Mouse (Mus musculus): ENCODE measurements around the gene Pamr1. TPM values are rescaled to one million over a fixed set of nuclear protein-coding genes. Genes with fewer than 3 reads are reported as not detected.

Pamr1 gene
- polyA plus RNA-seq (2017; shearing (Covaris generic)): not detected

DNA sequence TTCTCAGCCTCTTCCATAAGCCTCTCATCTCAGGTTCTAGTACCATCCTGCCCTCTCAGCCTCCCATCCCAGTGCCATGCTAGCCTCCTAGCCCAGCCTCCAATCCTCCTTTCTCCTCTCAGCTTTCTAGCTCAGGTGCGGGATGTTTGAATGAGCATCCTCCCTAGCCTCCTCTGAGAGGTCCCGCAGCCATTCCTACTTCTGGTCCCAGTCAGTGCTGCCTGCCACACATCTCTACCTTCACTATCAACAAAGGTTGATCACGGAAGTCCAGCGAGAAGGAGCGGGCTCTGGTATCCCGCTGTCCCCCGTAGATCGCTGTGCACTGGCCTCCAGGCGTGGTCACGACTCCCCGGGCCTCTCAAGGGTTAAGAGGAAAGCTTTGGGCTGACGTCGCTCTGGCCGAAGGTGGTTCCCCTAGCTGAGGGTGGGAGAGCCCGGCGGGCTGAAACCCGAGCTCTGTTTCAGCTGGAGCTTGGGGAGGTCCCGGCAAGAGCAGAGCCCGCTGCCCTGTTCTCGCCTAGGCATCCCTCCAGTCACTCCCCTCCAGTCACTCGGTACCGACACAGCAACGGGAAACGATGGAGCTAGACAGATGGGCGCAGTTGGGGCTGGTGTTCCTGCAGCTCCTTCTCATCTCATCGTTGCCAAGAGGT is at the start of gene Pamr1:
TSS of gene Pamr1 (plus strand) at position 402 of the 656 bp plus-strand sequence.
- no peak for ATAC-seq

DNA sequence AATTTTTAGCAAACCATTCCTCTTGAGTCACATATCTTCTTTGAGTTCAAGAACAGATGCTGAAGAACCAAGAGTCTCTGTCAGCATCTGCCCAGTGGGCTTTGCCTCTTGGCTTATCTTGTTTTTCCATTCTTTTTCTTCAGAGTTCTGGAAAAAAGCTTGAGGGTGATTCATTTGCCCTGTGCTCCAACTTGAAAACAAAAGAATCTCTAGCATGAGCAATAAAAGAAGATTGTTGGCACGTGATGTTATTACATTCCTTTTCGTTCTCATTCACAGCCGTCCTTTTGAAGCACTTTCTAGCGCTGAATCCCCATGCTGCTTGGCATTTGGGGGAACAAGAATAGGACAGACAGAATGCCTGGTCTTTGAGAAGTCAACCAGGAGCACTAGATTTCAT is 42.2 kb upstream of the Pamr1 start:
- ATAC-seq: no peak

DNA sequence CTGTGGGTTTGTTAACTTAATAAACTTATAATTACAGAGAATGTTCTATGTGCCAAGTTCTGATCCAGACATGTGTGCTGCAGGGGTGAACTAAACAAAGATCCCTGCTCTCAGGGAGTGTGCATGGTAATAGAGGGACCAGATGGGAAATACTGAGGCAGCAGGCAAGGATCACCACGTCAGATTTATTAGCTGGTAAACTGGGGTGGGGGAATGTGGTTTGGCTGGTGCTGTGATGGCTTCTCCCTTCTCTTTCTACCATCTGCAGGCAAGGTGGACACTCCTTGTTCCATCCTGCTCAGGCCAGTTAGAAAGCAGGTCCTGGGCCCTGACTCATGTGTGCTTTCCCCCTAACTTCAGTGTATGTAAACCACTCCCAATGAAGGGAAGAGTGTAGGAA is 41.7 kb upstream of the Pamr1 start:
- ATAC-seq: no peak

DNA sequence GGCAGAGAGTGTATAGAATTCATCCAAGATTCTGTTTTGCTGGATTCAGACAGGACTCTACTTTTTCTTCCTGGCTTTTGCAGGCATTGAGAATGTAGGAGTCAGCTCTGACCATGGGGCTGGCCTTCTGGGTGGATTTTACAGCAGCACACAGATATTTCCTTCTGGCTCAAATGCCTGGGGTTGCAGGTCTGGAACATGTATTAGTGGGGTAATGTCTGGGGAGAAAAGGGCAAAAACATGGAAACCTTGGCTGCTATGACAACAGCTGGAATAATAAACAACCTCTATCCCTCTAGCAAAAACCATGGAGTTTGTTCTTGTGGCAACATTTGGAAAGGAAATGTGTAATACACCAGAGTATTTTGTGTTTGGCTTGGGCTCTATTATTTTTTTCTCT is 29.9 kb upstream of the Pamr1 start:
- no peak for ATAC-seq

DNA sequence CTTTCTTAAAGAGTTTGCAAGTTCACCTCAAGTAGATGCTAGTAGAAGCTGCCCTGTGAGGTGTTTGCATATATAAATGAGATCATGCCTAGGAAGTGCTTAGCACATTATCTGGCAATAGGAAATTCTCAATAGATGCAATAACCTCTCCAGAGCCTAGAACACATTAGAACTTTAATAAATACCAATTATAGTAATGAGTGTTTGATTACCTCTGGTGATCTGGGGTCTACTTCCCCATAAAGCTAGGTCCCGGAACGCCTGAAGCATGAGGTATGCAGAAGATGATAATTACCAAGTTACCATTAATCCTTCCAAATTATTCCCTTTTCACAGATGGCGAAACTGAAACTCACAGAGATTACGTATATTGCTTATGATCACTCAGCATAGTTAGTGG is 22.2 kb upstream of the Pamr1 start:
- no peak for ATAC-seq

DNA sequence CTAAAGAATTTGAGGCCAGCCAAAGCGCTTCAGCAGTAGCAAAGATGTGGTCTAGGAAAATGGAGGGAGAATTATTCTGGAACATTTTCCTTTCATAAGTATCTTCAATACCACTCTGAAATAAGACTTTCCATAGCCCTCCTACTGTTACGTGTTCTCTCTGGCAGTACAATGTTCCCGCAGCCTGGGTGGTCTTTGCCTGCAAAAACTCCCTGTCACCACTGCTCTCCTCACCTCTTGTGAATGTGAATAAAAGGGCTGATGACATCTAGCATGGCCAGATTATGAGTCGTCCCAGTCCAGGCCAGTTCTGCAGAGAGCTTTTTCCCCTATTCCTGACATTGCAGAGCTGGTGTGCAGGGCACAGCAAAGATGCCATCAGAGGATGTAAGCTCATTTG is 16.4 kb upstream of the Pamr1 start:
- no peak for ATAC-seq

DNA sequence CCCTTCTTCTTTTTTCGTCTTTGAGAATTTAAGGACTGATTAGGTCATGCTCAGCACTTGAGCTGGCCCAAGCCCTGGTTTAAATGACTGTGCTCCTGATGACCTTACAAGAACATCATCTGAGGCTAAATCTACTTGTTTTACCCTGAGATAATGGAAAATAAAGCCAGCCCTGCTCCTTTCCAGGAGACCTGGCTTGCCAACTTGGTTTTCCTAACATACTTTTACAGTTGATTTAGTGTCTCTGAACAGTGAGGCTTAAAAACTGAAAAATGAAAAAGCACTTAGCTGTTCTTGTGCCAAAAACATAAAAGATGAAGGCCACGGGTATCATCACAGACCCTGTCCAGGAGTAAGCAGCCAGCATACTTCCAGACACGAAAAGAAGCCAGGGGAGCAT is 13.0 kb upstream of the Pamr1 start:
- ATAC-seq: no peak

DNA sequence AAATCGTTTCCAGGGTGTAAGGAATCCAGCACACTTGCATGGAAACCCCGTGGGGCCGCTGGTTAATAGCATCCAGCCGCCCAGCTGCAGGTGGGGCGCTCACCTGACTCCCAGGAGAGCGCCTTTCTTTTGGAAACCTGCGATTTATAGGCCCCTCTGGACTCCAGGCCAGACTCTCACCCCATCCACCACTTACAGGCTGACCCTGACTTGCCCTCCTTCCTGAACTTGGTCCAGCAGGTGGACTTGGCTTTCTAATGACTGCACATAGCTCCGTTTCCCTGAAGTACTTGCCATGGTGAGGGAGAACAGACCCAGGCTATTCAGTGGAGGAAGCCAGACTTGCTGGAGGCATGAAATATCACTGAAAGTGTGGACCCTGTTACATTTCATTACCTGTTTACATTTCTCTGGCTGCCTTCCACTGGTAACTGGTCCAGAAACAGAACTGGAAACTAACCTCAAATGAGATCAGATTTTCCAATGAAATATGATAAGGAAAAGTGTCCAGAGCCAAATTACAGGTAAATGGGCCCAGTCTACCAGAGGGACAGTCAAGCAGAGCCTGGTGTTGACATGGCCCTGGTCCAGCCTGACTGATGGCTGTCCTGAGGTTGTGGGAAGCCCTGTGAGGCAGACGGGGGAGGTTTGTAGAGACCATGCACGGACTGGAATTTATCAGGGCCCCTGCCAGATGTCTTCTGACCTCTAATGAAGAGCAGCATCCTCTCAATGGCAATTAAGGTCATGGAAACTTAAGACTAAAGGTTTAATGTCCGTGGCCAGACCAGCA is 9.2 kb upstream of the Pamr1 start:
- ATAC-seq: no peak

DNA sequence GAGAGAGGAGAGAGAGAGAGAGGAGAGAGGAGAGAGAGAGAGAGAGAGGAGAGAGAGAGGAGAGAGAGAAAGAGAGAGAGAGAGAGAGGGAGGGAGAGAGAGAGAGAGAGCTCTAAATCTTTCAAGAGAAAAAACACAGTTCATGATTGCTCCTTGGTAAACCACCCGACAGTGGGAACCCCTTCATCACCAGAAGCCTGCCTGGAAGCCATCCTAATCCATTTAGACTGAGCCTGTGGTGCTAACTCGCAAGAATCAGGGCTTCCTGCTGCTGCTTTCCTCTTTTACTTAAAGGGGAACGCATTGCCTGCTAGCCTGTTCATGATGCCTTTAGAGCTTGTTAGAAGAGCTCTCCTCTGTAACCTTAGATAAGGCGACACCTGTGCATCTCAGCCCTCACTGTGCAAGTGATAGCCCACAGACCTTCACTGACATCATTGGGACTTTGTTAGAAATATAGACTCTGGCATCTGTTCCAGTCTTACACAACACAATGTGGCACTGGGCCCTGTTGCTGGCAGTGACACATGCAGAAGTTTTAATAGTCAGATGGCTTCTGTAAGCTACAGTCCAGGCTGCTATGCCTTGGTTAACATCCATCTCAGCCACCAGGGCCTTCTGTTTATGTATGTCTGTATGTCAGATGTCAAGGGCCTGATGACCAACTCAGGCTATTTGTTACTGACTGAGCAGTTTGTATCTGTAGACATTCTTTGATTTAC is 8.2 kb upstream of the Pamr1 start:
- ATAC-seq: no peak

DNA sequence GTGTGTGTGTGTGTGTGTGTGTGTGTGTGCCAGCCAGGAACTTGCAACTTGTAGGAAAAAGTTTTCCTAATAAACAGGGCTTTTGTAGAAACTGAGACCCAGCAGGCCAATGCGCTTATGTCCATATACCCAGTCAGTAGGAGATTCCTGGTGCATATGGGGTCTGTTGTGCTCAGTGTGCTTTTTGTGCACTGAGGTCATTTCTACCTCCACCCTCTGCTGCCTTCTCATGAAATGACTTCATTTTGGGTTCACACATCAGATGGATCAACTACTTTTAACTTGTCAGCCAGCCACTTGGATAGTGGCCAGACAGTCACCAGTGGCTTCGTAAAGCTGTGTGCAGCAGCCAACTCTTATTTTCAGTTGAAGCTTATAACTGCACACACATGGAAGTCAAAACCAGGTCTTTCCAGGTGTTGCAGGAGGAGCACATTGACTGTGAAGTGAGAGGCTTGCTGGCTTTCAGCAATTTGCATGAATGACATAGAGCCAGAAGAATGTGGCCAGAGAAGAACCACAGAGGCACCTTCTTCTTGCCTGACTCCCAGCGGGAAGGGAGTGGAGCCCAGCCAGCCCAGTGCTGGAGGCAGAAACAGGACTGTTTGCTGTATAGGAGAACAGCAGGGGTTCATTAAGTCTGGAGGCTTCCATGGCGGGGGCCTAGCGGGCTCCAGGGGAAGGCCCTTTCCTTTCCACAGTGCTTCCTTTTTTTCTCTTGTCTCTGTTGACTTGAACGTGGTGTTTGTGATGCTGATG is 5.7 kb upstream of the Pamr1 start:
- ATAC-seq: no peak

DNA sequence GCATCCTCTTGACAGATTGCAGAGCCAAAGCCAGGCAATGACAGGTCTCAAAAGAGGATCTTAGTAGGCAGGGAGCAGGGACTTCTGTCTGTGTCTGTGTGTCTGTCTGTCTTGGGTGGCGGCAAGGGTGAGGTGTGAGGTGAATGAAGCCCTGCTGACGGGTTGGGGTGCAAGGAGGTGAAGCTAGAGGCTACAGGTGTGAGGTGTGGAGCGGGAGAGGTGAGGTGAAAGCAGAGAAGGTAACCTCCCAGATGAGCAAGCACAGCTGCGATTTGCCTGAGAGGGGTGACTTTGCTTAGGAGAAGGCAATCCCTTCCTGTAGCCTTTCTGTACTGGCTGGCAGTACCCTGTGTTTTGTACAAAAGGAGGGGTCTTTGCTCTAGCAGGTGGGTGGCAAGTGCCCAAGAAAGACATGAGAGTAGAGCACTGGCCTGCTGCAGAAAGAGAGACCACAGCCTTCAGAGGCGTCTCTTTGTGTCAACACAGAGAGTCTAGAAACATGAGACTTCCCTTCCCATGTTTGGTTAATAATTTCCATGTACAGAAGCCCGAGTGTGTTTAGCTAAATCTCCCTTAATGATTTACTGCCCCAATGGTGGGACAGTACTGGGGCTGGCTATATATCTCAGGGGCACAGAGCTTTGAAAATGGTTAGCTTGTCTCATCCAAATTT is 1.2 kb downstream of the Pamr1 start:
- no peak for ATAC-seq

DNA sequence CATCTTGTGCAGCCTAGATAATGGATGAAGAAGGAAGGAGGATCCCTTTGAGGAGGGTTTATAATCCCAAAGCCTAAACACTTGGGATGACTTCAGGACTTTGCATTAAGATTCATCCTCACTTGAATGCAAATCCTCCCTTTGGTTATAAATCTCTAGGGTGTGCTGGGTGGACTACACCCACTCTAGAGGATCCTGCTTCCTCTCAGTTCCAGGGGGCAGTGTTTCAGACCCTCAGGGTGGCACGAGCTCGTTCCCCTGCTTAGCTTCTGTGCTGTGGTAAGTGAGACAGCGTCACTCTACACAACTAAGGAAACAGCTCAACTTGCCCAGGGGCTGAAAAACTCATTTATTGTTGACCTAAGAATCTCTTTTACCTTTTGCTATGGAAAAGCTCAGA is 1.8 kb downstream of the Pamr1 start:
- ATAC-seq: no peak

DNA sequence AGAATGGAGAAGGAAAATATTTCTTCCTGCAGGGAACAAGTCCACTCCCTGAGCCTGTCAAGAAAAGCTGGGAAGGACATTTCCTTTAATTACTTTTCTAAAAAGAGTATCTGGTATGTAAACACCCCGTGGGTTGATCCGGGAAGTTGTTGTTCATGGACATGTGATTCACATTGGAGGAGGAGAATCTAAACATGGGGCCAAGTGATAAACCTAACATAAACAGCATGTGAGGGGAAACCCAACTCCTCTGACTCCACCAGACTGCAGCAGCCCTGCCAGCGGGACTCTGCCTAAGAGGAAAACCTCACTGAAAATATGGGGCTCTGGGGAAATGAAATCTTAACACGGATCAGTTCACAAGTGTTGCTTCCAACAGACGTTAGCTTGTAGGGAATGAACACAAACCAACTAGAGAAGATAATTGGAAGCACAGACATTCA is 2.3 kb downstream of the Pamr1 start:
- ATAC-seq: no peak

DNA sequence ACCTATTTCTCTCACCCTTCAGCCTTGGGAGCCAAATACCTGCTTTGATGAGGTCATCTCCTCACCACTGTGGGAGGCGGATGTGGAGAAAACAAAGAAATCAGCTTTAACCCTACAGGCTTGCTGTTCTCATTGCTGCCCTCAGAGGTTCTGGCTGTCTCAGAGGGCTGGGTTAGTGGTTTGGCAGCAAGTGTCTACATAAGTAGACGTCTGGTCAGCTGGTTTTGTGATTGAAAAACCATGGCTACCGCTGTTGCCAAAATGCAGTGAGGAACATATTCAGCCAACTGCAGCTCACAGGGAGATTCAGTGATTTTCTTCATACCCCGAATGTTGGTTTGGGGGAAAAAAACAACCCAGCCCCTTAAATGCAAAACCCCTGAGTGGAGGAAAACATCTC is 7.3 kb downstream of the Pamr1 start:
- ATAC-seq: no peak

DNA sequence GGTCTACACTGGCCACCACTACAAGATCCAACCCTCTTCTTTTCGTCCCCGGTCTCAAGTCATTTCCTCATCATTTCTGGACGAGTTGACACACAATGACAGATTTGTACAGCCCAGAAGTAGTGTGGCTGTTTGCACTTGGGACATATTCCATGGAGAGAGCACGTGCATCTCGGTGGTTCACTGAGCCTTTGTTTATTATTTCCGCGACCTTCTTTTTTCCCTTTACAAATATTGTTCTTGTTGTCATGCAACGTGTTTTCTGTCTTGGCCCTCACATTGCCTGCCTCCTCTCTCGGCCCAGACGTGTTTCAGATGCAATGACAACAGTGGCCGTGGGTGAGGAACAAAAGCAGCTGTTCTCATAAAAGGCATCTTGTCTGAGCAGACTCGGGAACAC is 9.2 kb downstream of the Pamr1 start:
- no peak for ATAC-seq

DNA sequence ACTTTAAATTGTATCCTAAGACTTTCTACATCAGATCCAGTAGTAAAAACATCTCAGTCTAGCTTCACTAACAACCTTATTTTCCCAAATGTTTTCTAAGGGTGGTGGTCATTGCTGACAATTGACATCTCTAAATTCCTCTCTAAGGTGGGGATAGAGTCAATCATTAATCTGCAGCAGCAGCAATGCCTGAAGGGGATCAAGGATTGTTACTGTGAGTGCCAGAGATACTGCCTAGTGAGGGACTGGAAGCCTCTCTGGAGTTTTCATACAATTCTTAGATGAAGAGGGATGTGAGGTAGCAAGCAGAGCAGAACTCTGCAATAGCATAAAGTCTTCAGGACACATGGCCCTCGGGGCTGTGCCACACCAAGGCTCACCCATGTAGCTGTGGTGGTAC is 14.0 kb downstream of the Pamr1 start:
- ATAC-seq: no peak

DNA sequence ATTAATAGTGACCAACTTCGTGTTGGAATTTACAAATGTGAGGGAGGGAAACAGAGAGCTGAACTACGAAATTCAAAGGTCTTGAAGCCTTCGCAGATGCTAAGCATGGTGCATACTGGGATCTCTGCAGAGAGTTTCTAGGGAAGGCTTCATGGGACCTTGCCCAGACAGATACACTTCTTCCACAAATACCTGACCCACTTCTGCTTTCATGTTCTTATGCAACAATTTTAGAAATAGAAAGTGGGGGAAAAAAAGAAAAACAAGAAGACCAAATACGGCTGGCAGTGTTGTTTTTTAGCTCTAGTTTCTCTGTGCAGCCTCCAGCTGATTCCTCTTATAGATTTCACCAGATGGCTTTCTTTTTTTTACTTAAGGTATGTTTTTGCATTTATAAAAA is 29.4 kb downstream of the Pamr1 start:
- no peak for ATAC-seq

DNA sequence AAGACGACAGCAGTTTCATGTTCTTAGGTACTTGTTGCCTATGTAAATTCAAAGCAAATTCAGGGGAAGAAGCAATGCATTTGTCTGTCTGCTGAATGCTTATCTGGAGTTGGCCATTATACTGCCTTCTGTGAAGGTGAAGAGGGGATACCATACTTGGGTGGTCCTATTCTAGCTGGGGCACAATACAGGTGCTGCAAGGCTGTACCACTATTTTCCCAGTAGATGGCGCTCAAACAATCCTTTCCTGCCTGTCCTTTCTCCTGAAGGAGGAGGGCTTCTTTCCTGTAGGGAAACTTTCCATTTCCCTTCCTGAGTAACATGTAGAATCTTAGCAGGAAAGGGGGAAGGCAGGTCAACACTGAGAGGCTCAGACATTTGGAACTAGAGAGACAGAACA is 40.2 kb downstream of the Pamr1 start:
- no peak for ATAC-seq

DNA sequence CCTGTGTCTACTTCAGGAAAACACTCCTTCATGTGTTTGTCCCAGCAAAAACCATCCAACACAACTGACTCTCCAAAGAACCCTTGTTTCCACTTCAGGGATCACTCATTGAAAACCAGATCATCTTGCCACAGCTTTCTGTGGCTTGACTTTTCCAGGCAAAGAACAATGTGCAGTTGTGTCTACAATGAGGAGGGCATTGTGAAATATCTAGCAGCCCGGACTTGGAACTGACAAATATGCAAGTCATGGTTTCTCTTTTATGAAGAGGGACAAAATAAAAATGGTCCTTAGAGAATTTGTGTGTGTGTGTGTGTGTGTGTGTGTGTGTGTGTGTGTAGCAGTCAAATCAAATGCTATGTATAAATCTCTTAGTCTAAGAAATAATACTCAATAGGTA is 44.7 kb downstream of the Pamr1 start:
- ATAC-seq: no peak

DNA sequence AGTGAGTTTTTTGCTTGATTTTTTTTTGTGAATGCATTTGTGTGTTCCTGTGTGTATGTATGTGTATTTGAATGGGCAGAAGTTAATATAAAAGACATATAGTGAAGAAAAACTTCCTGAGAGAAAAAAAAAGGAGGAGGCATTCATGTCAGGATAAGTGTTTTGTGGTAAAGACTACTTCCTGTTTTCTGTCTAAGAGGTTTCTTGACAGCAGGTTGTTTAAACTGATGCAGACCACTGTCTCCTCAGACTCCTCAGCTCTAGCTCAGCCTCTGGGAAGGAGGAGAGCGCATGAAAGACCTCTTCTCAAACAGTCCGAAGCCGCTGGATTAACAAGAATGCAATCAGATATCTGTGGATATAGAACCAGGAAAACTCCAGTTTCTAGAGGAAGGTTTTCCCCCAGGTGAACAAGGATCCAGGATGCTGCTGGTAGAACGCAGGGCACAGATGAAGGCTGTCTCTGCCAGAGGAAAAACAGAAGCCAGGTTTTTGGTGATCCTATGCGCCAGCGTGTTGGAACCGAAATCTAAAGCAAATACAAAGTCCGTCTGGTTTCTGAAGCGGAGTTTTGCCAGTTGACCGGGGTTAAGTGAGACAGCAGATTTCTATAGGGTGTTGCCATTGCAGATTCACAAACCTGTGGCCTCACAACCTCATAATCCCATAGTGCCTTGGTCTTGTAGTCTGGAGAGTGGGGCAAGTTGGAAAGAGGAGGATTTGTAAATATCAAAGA is 45.8 kb downstream of the Pamr1 start:
- no peak for ATAC-seq

DNA sequence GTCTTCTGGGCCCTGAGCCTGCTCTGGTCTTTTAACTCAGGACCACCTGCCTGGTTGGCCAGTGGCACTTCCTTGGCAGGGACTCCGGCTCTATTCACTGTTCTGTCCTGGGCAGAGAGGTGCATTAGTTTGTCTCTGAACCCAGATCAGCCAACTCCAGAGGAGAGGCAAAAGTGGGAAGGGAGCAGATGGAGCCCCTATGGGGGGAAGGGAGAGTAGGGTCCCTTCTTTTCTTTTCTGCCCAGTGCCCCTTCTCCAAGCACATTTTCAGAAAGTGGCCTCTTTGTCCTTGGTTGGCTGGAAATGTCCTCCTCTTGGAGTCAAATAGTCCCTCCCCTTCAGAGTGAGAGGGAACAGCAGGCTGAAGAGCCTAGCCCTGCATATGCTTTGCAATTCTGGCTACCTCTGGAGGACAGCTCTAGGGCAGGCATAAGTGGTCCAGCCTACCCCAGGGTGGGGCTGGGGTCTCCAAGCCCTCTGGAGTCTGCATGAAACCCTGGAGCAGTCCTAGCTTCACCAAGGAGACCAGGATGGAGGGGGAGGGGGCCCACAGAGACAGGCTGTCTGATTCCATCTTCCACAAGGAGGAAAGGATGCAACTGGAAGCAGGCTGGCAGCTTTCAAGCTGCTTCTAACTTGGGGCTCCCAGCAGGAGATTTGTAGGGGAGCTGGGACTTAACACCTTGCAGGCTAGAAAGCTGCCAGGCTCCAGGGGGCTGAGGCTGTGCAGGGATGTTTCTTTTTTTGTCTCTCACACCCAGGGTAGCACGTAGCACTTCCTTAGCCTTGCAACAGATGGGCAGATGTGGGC is 49.3 kb downstream of the Pamr1 start:
- no peak for ATAC-seq
